Mouse (Mus musculus): Measurements from ENCODE around the gene Fosb. TPM values are rescaled to one million over a fixed set of nuclear protein-coding genes. Genes with fewer than 3 reads are reported as not detected.

The Fosb gene
- total RNA-seq, 2 experiments from 2014 or later, result 12.6 to 18.8 TPM

DNA sequence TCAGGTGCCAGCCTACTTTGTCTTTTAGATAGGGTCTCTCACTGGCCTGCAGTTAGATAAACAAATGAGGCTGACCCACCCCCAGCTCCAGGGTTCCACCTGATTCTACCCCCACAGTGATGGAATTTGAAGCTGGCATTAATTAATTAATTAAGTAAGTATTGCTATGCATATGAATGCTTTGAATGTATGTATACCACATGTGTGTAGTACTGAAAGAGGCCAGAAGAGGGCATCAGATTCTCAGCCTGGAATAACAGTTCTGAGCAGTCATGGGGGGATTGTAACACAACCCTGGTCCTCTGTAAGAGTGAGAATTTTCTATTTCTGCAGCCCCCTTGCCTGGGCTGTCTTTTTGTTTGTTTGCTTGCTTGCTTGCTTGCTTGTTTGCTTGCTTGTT lies 18.6 kb upstream of the Fosb start:
- no peak for DNase-seq

DNA sequence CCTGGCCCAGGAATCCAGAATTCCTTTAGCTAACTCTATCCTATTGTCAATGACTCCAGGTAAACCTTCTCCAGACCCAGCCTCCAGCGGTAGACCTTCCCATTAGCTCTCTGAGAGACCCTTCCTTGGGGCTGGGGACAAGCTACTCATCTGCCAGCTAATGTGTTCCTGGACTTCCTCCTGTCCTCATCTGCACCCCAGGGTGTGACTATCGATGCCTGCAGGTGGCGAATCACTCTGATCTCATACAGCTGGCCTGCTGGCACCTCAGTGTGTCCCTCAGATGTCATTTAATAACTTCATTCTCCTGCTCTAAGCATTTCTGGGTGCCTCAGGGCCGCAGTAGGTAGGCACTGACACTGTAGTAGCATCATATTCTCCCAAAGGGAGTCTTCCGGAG lies 17.9 kb upstream of the Fosb start:
- DNase-seq, result no peak

DNA sequence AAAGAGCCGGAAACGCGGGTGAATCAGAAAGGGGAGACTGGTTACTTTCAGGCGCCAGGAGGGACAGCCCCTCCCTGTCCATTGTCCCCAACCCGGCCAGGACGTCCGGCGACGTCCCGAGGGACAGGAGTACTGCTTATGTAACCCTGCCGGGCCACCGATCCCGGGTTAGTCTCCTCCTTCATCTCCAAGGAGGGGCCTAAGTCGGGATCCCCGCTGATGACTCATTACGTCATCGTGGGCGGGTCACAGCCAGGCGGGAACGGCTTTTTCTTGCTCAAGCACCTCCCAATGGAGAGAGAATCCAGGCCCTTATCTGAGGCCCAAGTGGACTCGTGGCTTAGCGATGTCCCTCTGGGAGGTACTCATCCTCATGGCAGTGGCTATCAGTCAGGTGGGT lies 17.3 kb upstream of the Fosb start:
- DNase-seq, result peak; percentile 82 to 83

DNA sequence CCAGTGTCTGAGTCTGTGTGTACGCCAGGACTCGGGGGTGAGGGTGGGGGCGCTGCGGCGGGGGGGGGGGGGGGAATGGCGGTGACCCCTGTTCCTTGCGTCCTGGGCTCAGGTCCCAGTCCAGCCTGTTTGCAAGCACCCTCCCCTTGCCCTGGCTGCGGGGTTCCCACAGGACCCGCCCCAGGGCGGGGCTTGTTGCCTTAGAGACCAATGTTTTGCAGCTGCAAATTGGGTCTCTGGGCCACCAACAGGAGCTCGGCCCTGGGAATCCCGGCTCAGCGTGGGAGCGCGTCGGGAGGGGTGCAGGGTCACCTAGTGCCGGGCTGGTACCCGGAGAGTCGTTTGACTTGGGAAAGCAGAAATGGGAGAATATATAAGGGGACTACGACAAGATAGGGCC lies 16.5 kb upstream of the Fosb start:
- DNase-seq, result peak; percentile 64 to 71

DNA sequence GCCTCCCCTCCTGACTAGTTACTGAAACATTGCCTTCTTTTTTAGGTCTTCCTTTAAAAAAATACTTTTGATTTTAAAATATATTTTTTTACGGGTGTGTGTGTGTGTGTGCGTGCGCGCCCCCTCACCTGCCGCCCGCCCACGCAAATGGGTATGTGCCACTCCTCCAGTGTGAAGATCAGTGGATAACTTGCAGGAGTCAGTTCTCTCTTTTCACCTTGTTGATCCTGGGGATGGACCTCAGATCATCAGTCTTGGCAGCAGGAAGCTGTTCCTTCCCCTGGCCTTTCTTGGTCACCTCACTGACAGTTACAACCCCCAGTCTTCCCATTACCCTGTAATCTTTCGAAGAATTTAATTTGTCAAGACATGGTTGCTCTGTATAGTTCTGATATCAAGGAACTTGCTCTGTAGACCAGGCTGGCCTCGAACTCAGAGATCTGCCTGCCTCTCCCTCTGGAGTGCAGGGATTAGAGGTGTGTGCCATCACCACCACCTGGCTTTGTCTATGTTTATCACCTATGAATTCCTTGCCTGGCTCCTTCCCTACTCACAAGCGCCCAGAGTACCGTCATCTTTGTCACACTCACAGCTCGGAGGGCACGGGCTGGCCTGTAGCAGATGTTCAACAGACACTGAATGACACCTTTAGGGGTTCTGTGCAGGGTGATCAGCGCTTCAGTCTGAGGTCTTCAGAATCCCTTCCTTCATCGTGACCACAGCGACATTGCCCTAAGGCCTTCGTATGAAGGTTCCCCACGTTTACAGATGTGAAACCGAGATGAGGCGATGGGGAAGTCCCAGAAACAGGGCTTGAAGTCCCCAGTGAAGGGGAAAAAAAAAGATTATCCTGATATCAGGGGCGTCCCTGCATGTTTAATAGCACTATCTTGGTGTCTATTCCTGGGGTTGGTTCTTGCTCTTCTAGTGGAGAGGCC lies 15.7 kb upstream of the Fosb start:
- DNase-seq, result no peak

DNA sequence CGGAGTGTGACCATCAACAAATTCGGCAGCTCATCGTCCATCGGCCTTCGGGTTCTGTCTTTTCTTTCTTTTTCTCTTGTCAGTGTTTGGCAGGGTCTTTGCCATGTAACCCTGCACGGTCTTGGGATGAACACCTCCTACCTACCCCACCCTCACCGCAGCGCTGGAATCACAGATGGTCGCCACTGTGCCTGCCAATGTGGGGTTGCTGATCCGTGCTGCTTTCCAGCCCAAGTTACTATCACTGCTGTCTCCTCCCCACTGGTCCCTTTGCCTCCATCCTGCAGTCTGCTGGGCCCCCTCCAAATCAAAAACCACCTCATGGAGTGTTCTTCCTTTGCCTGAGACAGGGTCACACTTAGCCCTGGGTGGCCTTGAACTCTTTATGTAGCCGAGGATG lies 14.4 kb upstream of the Fosb start:
- no peak for DNase-seq

DNA sequence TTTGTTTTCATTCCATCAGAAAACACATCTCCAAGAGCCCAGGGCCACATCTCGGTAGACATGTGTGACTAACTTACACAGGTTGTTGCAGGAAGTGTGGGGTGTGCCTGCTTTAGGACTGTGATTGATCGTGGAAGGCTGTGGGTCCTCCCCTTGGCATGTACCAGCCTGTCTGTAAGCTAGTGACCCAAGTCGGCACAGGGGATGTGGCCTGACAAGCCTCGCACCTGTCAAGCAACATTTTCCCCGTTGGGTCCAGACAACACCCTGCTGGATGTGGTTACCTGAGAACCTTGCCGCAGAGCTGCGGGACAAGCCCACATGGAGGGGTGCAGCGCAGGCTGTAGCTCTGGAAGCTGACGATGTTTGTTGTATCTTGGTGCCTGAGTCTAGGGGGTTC lies 12.6 kb upstream of the Fosb start:
- DNase-seq, result no peak

DNA sequence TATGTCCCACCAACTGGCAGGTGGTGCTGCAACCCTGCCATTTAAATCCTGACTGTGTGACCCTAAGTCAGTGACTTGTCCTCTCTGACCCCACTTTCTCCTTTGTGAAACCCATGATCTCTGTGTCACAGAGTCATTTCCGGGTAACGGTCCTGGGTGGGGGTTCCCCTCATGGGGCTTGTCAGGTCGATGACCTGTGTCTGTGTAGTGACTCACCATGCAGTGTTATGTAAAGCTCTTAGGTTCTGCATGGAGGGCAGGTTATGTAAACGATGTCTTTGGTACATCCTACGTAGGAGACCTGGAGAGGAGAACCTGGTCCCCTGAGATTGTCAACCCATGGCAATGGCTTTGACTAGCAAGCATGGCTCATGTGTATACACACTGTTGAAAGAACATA lies 11.6 kb upstream of the Fosb start:
- DNase-seq, result no peak

DNA sequence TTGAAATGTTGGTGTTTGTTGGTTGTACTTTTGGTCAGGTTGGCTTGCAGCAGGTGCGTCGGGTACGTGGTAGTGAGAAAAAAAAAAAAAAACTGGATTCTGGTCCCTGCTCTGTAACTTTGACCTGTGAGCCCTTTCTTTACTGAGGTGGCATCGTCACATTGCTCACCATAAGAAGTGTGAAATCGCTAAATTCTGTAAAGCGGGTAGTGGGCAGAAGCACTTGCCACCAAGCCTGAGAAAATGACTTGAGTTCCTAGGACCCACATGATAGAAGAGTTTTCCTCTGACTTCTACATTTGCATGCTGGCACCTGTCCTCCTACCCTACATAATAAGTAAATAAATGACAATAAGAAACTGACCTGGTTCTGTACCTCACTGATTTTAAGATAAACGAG lies 10.8 kb upstream of the Fosb start:
- no peak for DNase-seq

DNA sequence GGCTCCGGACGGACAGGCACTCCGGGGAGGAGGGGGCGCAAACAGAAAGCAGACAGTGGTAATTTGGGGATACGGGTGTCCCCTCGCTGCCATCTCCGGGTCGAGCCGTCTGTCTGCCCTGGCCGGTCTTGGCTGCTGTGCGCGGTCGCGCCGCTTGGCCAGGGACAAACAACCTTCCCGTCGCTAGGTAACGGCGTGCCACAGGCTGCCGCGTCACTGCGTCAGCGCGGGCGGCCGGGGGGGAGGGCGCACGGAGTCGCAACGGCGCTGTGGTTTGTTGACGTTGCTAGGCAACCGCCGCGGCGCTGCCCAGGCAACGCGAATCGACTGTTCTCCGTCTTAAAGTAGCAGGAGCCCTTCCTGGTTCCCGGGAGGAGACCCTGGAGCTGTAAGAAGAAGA lies 10.1 kb upstream of the Fosb start:
- DNase-seq, result peak; percentile 93 to 95

DNA sequence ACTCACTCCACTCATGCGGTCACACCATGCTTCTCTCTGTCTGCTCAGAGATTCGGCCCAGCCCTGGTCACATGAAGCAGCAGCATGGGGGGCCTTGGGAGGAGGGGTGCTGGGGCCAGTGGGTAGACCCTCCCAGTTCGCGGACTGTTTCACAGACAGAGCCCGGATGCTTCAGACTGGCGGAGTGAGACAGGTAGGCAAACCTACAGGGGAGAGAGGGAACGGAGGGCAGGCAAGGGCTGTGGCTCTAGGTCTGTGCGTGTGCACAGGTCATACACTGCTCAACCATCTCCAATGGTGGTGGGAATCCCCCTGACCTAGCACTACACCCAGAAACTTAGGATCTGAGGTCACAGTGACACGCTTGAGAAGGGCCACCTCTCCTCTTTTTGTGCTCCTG lies 9.6 kb upstream of the Fosb start:
- DNase-seq, result no peak

DNA sequence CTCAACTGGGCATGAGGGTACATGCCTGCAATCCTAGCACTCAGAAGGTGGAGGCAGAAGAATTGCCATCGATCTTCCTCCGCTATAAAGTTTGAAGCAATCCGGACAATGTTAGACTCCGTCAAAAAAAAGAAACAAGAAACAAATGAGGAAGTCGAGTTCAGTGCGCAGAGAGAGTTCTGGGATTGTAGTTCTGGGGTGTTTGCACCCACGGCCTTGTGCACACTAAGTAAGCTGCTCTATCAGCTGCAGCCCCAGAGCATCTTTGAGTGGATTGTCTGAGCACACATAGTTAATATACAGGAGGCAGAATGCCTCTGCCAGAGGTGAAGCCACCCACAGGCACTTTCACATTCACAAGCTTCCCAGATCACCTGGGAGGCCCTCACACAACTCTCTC lies 8.8 kb upstream of the Fosb start:
- no peak for DNase-seq

DNA sequence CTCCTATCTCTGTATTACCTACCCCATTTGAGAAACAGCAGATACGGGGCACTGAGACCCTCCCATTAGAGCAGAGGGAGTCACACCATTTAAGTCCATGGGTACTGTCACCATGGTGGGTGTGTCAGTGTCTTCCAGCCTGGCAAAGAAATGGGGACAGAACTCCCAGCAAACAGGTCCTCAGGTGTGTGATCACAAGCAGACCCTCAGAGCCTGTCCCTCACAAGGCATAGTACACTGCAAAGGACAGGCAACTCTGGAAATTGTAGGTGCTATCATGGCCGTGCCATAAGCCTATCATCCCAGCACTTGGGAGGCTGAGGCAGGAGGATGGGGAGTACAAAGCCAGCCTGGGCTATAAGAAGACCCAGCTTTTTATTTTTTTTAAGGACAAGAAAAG lies 8.3 kb upstream of the Fosb start:
- DNase-seq, result no peak

DNA sequence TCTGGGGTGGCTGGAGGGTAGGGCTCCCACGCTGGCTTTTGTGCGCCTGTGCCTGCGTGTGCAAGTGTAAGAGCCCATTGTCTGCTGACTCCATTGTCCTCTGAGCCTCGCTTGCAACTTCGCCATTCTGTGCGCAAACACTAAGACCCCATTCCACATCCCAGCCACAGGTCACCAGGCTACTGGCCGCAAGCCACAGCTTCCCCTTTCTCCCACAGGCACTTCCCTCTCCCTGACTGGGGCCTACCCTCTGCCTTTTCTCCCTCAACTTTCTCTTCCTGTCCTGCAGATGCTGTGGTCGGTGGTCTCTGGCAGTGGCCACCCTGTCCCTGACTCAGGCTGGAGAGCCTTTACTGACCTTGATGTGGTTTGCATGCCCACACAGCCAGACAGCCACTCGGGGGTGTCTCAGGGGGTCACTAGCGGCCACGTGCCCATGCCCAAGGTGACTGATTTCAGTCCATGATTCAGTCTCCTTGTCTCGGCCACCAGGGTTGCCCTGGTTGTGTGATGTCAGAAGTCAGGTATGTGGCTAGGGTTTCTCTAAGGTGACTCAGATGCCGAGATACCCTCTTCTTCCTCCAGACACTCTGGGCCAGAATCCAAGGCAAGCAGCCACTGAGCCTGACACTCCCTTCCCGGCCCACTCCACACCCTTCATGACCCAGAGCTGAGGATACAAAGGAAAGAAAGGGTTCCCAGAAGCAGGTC lies 6.8 kb upstream of the Fosb start:
- no peak for DNase-seq

DNA sequence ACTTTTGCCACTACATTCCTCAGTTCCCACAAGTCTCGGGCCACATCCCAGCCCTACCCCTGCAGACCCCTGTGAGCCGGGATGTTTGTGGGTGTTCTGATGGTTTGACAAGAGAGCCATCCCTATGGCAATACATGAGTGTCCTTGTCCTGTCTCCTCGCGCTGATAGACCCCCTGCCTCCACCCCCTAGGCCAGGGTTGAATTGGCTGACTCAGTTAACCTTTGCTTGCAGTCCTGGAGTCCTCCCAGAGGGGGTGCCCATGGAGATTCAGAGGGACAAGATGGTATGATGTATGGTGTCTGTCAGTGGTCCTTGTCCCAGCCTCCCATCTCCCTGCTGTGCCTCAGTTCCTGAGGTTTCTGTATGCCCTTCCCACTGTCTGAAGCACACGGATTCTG lies 4.2 kb upstream of the Fosb start:
- DNase-seq, result no peak

DNA sequence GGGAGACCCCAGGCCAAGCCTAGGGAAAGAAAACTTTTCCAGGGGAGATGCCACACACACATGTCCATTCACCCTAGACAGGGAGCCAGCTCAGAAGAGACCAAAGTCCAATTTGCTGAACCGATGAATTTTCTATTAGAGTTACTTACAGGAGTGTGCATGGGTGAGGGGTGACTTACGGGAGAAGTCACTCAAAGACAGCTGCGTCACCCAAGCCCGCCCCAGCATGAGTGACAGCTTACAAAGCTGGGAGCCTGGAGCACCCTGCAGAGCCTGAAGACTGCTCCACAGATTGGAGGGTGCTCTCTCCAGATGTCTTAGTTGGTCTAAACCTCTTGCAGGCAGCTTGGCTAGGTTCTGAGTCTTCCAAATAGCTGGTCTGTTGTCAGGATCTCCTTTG lies 2.1 kb upstream of the Fosb start:
- DNase-seq, result no peak

DNA sequence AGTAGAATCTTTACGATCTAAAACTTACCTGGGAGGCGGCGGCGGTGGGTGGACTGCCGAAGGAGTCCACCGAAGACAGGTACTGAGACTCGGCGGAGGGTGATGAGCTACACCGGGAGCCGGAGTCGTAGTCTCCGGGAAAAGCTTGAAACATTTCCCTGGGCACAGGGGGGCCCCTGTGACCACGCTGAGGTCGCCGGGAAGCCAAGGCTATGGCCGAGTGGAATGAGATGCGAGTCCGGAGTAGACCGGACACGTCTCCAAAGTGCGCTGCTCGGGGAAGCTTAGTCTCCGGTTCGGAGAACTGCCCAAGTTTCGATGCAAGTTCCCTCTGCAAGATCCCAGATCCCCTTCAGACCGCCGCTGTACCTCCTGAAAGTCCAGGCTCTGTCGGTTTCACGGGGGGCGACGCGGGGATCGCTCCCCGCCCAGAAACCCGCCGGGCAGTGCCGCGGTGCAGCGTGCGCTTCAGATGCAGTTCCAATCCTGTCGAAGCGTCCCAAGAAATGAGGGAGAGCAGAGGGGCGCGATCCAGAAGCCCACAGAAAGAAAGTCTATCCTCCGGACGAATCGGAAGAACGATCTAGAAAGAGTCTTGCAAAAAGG lies 470 bp downstream of the Fosb start:
- DNase-seq, result no peak

DNA sequence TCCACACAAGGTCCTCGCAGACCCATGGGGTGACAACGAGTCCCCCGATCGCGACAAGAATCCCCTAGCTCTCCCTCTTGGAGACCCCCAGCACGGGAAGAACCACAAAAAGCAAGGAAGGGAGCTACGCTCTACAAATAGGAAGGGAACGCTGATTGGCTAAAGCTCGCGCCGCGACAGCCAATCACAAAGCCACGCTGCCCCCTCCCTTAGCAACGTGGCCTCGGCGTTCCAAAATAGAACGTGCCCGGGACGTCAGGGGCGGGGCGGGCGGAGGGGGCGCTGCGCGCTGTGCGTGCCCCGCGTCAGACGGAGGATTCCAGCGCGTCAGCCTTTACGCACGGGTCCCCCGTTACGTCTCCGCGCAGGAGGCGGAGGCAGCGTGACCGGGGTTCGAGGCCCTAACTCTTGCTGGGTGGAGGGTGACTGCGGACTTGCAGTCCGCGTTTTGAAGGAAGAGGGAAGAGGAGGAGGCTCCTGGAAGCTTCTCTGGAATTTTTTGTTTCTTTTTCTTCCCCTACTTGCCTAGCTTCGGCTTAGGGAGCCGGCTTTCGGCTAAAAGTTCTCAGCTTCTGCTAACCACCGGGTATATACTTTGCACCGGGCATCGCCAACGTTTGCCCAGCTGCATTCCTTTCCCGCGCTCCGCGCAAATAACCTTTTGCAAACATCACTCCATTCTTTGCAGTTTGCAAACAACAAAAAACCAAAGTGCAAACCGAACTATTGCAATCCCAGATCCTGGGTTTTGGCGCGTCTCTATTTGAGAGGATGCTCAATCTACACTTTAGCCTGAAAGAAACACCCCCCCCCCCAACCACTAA lies 1.2 kb downstream of the Fosb start:
- peak; percentile 96 for DNase-seq

DNA sequence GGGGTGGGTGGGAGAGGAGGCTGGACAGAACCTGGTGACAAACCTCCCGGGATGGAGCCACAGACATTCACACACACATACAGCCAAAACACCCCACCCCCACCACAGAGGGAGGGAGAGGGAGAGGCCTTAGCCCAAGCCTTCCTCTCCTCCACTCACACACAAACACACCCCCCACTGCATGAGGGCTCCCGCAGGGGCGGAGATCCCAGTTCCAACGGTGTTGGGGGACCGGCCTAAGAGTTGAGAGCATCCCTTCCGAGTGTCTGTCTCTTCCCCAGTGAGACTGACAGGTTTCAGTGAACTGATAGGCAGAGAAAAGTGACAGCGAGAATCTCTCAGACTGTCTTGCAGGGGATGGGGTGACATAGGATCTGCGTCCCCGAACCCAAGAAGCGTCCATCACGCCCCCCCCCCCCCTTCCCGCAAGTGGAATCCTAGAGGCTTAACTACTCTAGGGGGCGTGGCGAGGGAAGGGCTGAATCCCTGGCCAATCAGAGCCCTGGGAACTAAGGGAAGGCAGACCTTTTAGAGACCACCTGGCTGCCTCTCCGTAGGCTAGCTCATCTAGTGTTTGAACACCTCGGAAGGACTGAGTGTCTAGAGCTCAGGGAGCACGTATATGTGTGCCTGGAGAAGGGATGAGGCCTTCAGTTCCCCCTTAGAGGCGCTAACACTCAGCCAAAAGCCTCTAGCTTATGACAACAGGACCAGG lies 2.0 kb downstream of the Fosb start:
- DNase-seq, result peak; percentile 64 to 68

DNA sequence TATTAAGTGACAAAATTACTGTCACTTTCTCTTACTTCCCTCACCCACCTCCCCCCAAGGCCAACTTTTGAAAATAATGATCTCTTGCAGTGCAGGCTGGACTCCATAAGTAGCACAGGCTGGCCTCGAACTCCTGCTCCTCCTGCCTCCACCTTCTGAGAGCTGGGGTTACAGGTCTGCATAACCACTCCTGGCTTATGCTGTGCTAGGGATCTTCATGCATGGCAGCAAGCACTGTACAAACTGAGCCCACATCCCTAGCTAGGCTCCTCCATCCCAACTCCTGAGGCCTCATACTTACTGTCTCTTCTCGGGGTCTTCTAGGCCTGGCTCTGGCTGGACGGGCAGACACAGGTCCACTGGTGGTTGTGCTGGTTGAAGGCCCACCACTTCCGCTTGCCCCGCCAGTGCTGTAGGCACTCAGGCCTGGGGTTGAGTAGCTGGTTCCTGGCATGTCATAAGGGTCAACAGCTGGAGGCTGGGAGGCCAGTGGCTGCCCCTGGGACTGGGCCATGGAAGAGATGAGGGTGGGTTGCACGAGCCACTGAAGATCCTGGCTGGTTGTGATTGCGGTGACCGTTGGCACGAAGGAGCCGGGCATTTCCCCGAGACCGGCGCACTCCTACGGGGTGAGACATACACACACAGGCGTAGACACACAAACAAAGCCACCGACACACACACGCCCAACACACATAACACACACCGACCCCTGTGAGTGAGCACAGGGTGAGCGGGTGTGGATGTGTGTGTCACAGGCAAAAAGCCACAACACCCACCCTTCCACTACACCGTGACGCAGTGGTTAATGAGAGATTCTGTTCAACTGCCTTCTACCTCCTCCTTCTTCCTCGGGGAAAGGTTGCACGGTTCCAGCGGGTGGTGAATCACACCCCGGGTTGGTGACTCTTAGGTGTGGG lies 2.8 kb downstream of the Fosb start:
- no peak for DNase-seq

Measured in layer of hippocampus, postnatal 36 days (tissue).